Mouse (Mus musculus) hindbrain, embryonic 14.5 days (tissue): ENCODE results near the gene Coa3. TPM values are rescaled to one million over a fixed set of nuclear protein-coding genes. Genes with fewer than 3 reads are reported as not detected.

Experiments used
- ATAC-seq: fragments of 200-750 bp; cut with Nextera tagmentation; 2 replicates; pipeline ENCODE4 v1.8.0; 2017; ENCODE audit warnings: moderate number of reproducible peaks, mild to moderate bottlenecking, moderate TSS enrichment, moderate library complexity; ENCODE audit not compliant: low FRiP score
- DNase-seq: peaks from one replicate; pipeline ENCODE4 v3.0.0-alpha.2; 2015; ENCODE audit warnings: low spot score
- H3K27ac ChIP-seq: fragments of 300-500 bp; sonication (generic); 2 replicates; pipeline ENCODE4 v1.5.1; 2014; ENCODE audit warnings: mild to moderate bottlenecking, moderate library complexity
- H3K27me3 ChIP-seq: fragments of 300-500 bp; sonication (generic); 2 replicates; pipeline ENCODE4 v1.6.1; 2014; ENCODE audit warnings: mild to moderate bottlenecking, low read length, mixed read lengths; ENCODE audit not compliant: control insufficient read depth, insufficient read depth
- H3K36me3 ChIP-seq: fragments of 300-500 bp; sonication (generic); replicated peaks from 2 replicates; pipeline ENCODE4 v1.6.1; 2014; ENCODE audit not compliant: control insufficient read depth, insufficient read depth
- H3K4me1 ChIP-seq: fragments of 300-500 bp; sonication (generic); replicated peaks from 2 replicates; pipeline ENCODE4 v1.6.1; 2014; ENCODE audit warnings: antibody characterized with exemption, low read length, mixed read lengths; ENCODE audit not compliant: control insufficient read depth, insufficient read depth
- H3K4me2 ChIP-seq: fragments of 300-500 bp; sonication (generic); replicated peaks from 2 replicates; pipeline ENCODE4 v1.6.1; 2014; ENCODE audit warnings: mild to moderate bottlenecking, moderate library complexity
- H3K4me3 ChIP-seq: fragments of 300-500 bp; sonication (generic); replicated peaks from 2 replicates; pipeline ENCODE4 v1.5.1; 2014; ENCODE audit warnings: mild to moderate bottlenecking, low read length
- H3K9ac ChIP-seq: fragments of 300-500 bp; sonication (generic); 2 replicates; pipeline ENCODE4 v1.6.1; 2014
- H3K9me3 ChIP-seq: fragments of 300-500 bp; sonication (generic); 2 replicates; pipeline ENCODE4 v1.6.1; 2016; ENCODE audit warnings: low read length; ENCODE audit not compliant: control insufficient read depth
- WGBS: fragments of 180-500 bp; shearing (Covaris S2); extraction: QIAGEN DNeasy Blood & Tissue Kit; methylation state at CpG from one replicate; pipeline ENCODE4 v1.1.7; 2014; 5-methylcytosine and 5-hydroxymethylcytosine counted together
- polyA plus RNA-seq: library from polyadenylated mRNA; unstranded; fragments of >200 nt; fragmentation: Nextera tagmentation; extraction: Ambion mirVana; gene quantifications from 2 replicates; pipeline ENCODE4 v1.2.1, GENCODE M21; 2014

The Coa3 gene
- polyA plus RNA-seq, 1 experiment from 2014 or later: 256 TPM

DNA sequence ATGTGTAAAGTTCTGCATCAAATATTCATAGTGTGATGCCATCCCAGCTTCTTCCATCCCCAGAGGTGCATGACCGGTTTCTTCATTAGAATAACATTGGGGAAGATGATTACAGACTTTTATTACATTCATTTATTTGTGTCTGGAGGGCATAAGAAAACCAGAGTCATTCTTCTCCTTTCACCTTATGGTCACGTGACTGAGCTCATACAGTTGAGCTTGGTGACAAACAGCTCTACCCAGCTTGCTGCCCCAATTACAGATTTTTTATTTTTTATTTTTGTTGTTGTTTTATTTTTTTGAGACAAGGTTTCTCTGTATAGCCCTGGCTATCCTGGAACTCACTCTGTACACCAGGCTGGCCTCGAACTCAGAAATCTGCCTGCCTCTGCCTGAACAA, 6.5 kb downstream of the Coa3 start:
- Histone ChIP-seq H3K4me2 (no peak overlapping the region), H3K27ac (no peak overlapping the region), H3K9me3 (no peaks in the 10 kb centered on the region), H3K4me1 (peaks cover 3% of the 10 kb centered on the region), H3K9ac (no peak overlapping the region), H3K36me3 (no peaks in the 10 kb centered on the region), H3K27me3 (no peaks in the 10 kb centered on the region), H3K4me3 (no peak overlapping the region)
- WGBS: 84% methylated on average over 3 of the region's 3 CpGs
- ATAC-seq (no peak), DNase-seq (no peak)

- H3K27ac ChIP-seq: no peak overlapping the region
- 41% methylated on average over 10 of the region's 10 CpGs for WGBS
- H3K4me3 ChIP-seq: no peak overlapping the region
- 0 out of 2 replicates have a peak, but pooled peaks cover 7% of the 10 kb centered on the region for H3K4me1 ChIP-seq
- ATAC-seq (no peak), DNase-seq (peak; percentile 40)
- no peak overlapping the region for H3K4me2 ChIP-seq
- 0 out of 2 replicates have a peak overlapping the region, but pooled peaks have one; percentile 26 for H3K9ac ChIP-seq
- peaks cover 11% of the 10 kb centered on the region for H3K27me3 ChIP-seq
- no peaks in the 10 kb centered on the region for H3K9me3 ChIP-seq
- H3K36me3 ChIP-seq: no peaks in the 10 kb centered on the region
Measured at GRCm38 (mm10) chr11:101269577-101270116, 9.3 kb downstream of the Coa3 start.

- H3K36me3 ChIP-seq: no peaks in the 10 kb centered on the region
- H3K9ac ChIP-seq: no peak overlapping the region
- peak overlapping the region; percentile 25; the same call in 1 of the 2 replicates for H3K4me3 ChIP-seq
- WGBS: 18% methylated on average over 6 of the region's 6 CpGs
- H3K4me2 ChIP-seq: peak overlapping the region; percentile 46
- ATAC-seq (no peak), DNase-seq (no peak)
- peaks cover 45% of the 10 kb centered on the region for H3K27me3 ChIP-seq
- H3K4me1 ChIP-seq: peaks cover 19% of the 10 kb centered on the region; the same call in 1 of the 2 replicates
- H3K27ac ChIP-seq: no peak overlapping the region
- H3K9me3 ChIP-seq: no peaks in the 10 kb centered on the region
Measured at GRCm38 (mm10) chr11:101265906-101266305, 13.0 kb downstream of the Coa3 start.

GRCm38 (mm10) chr11:101264954-101265471, 13.9 kb downstream of the Coa3 start:
- Histone ChIP-seq H3K36me3 (no peaks in the 10 kb centered on the region), H3K27me3 (peaks cover 49% of the 10 kb centered on the region), H3K9me3 (no peaks in the 10 kb centered on the region), H3K27ac (no peak overlapping the region), H3K4me2 (peak overlapping the region; percentile 46), H3K4me1 (peaks cover 27% of the 10 kb centered on the region; the same call in 1 of the 2 replicates), H3K9ac (peak overlapping the region; percentile 44), H3K4me3 (peak overlapping the region; percentile 25)
- DNase-seq: no peak
- ATAC-seq: no peak
- 2% methylated on average over 31 of the region's 31 CpGs for WGBS

- no peak for ATAC-seq
- Histone ChIP-seq H3K9me3 (no peaks in the 10 kb centered on the region), H3K4me1 (peaks cover 33% of the 10 kb centered on the region; the same call in 1 of the 2 replicates), H3K27me3 (peaks cover 54% of the 10 kb centered on the region), H3K27ac (no peak overlapping the region), H3K9ac (no peak overlapping the region), H3K36me3 (0 out of 2 replicates have a peak, but pooled peaks cover 4% of the 10 kb centered on the region), H3K4me2 (no peak overlapping the region), H3K4me3 (0 out of 2 replicates have a peak overlapping the region, but pooled peaks have one; percentile 4)
- DNase-seq: no peak
- 6% methylated on average over 3 of the region's 3 CpGs for WGBS
Measured at GRCm38 (mm10) chr11:101263989-101264280, 15.0 kb downstream of the Coa3 start.

GRCm38 (mm10) chr11:101263138-101263988, 15.6 kb downstream of the Coa3 start:
- no peak overlapping the region for H3K4me2 ChIP-seq
- H3K36me3 ChIP-seq: 0 out of 2 replicates have a peak, but pooled peaks cover 7% of the 10 kb centered on the region
- H3K27me3 ChIP-seq: peaks cover 54% of the 10 kb centered on the region
- H3K4me3 ChIP-seq: 0 out of 2 replicates have a peak overlapping the region, but pooled peaks have one; percentile 4
- no peak overlapping the region for H3K9ac ChIP-seq
- no peak overlapping the region for H3K27ac ChIP-seq
- no peak for ATAC-seq
- WGBS: 3% methylated on average over 32 of the region's 32 CpGs
- H3K9me3 ChIP-seq: no peaks in the 10 kb centered on the region
- H3K4me1 ChIP-seq: peaks cover 33% of the 10 kb centered on the region; the same call in 1 of the 2 replicates
- no peak for DNase-seq

- H3K4me2 ChIP-seq: peak overlapping the region; percentile 24
Measured at GRCm38 (mm10) chr11:101262272-101262967, 16.5 kb downstream of the Coa3 start.

DNA sequence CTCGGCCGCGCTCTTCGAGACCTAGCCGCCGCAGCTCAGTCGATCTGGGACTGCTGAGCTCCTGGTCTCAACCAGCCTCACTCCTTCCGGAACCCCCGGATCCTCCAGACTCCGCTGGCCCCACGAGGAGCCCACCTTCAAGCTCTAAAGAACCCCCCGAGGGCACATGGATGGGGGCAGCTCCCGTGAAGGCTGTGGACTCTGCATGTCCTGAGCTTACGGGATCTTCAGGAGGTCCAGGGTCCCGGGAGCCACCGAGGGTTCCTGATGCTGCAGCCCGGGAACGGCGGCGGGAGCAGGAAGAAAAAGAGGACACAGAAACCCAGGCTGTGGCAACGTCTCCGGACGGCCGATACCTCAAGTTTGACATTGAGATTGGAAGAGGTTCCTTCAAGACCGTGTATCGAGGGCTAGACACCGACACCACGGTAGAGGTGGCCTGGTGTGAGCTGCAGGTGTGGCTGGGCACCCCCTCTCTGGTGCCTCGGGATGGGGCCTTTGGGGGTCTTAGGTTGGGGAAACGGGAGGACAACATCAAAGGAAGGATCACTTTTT, 18.0 kb downstream of the Coa3 start:
- peak overlapping the region; percentile 42 for H3K4me3 ChIP-seq
- no peak; the same call in 1 of the 2 replicates for ATAC-seq
- H3K4me1 ChIP-seq: peaks cover 33% of the 10 kb centered on the region; the same call in 1 of the 2 replicates
- peaks cover 50% of the 10 kb centered on the region for H3K27me3 ChIP-seq
- no peak overlapping the region for H3K27ac ChIP-seq
- H3K4me2 ChIP-seq: peak overlapping the region; percentile 85
- peak overlapping the region; percentile 61 for H3K9ac ChIP-seq
- no peak for DNase-seq
- 0 out of 2 replicates have a peak, but pooled peaks cover 10% of the 10 kb centered on the region for H3K36me3 ChIP-seq
- no peaks in the 10 kb centered on the region for H3K9me3 ChIP-seq
- under 1% methylated on average over 30 of the region's 30 CpGs for WGBS

More at GRCm38 (mm10) chr11:101262272-101262967, 16.5 kb downstream of the Coa3 start:
- 2% methylated on average over 24 of the region's 24 CpGs for WGBS
- Histone ChIP-seq H3K9me3 (no peaks in the 10 kb centered on the region), H3K27me3 (peaks cover 54% of the 10 kb centered on the region), H3K4me3 (peak overlapping the region; percentile 9; the same call in 1 of the 2 replicates), H3K4me1 (peaks cover 33% of the 10 kb centered on the region; the same call in 1 of the 2 replicates), H3K36me3 (0 out of 2 replicates have a peak, but pooled peaks cover 8% of the 10 kb centered on the region), H3K27ac (no peak overlapping the region), H3K9ac (no peak overlapping the region)
- DNase-seq: no peak
- ATAC-seq: no peak
